Mouse (Mus musculus): ENCODE measurements around the gene Drap1.
A peak's percentile ranks its signal among the peaks of the same experiment; 100 is the strongest.

The Drap1 gene

GRCm38 (mm10) chr19:5448354-5449150 lies 23.8 kb upstream of the Drap1 start:
- no peak for DNase-seq

- no peak for DNase-seq
These were observed 23.0 kb upstream of the Drap1 start, which contains the start of gene Fosl1 for GRCm38 (mm10) chr19:5447515-5448353. Gene Fosl1, plus strand, starts transcription at chr19:5447547.

DNA sequence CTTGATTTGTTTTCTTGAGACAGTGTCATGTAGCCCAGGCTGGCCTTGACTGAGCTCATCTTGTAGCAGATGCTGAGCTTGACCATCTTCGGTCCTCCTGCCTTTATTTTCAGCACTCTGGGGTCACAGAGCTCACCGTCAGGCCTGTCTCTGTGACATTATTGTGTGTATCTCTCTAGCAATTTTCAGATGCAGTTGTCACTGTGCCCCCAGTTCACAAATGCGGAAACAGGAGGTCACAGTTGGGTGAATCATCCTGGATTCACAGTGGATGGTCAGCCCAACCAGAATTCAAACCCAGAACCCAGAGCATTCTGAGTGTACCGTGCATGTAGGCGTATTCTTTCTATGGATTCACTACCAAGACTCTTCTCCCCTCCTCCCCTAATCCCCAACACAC lies 21.0 kb upstream of the Drap1 start:
- DNase-seq, result no peak

DNA sequence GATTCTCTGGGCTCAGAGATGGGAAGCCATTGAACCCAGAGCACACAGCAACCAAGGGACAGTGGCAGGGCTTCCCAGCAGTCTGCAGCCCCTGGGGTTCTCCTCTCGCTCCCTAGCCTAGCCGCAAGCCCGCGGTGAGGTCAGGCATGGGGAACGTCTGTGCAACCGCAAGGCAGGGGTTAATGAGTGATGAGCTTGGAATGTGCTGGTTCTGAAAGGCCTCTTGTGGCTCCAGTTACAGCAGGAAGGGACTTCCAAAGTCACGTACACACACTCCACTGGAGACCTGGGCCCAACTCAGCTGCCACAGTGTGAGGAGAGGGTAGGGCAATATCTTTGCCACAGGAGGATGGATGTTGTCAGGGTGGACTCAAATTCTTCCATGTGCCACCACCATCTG lies 20.2 kb upstream of the Drap1 start:
- no peak for DNase-seq

GRCm38 (mm10) chr19:5444371-5444908 lies 19.7 kb upstream of the Drap1 start:
- no peak for DNase-seq

DNA sequence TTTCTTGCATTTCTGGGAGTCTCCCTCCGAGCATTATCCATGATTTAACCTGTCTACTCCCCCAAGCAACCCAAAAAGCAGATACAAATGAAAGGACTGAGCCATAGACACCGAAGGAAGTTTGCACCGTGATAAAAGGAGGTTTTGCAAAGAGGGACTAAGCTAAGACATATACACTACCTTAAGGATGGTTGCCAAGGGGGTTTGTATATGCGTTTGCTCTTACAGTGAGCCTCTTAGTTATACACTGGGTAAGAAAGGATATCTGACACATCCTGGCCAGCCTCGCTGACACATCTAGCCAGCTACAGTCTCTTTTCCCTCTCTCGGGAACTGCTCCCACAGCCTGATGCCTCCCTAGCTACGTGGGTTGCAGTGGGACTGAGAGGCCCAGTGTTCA lies 9.2 kb upstream of the Drap1 start:
- no peak for DNase-seq

DNA sequence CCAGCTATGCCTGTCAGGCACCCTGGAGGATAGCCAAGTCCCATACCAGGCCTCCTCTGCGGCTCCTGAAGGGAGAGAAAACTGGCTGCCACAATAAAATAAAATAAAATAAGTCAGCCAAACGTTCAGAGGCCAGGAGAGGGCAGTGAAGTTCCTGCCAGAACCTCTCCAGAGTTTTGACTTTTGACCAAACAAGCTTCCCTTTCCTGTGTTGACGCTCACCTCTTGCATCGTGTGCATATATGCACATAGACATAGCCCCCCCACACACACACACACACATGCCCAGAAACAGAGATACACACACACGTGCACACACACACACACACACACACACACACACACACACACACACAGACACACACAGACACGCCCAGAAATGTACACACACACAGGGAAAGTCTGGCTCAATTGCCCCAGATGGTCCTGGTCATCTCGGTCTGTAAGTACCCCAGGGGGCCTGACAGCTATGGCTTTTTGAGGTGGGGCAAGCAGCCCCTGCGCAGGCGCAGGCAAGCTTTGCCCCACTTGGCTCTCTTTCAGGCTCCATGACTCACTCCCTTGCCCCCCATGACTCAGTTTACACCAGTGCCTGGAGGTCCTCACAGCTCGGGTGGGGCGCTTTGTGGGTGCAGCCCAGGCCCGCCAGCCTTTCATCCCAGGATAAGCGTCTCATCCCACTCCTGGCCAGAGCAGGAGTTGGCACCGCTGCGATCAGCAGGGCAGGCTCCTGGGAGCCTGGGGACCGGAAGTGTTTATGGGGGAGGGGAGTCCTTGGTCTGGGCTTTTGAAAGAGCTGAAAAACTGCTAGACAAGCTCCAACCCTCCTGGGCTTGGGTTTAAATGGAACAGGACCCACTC lies 8.4 kb upstream of the Drap1 start:
- DNase-seq, result peak; percentile 62

GRCm38 (mm10) chr19:5431911-5432464 lies 7.2 kb upstream of the Drap1 start:
- DNase-seq, result no peak

- no peak for DNase-seq
These were observed 5.6 kb upstream of the Drap1 start for GRCm38 (mm10) chr19:5430408-5430807.

DNA sequence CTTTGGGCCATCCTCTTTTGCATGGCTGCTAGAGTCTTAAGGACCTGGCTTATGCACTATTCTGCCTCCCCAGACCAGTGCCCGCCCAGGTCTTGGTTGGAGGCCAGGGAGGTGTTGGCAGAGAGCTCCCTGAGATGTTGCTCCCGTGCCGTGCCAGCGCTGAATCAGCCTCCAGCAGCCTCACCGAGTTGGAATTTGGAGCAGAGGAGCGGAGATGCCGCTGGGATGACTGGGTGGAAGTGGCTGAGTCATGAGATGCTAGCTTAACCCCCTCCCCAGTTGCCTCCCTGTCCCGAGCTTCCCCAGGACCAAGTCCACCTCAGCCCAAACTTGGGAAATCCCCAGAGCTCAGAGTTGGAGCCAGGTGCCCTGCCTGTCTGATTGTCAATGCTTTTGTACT lies 5.0 kb upstream of the Drap1 start:
- DNase-seq, result peak; percentile 72

GRCm38 (mm10) chr19:5429219-5429618 lies 4.4 kb upstream of the Drap1 start:
- no peak for DNase-seq

- peak; percentile 64 for DNase-seq
These were observed 3.3 kb upstream of the Drap1 start for GRCm38 (mm10) chr19:5428083-5428482.

GRCm38 (mm10) chr19:5426640-5427290 lies 2.0 kb upstream of the Drap1 start:
- DNase-seq, result no peak

- peak; percentile 67 for DNase-seq
These were observed 1.3 kb upstream of the Drap1 start for GRCm38 (mm10) chr19:5425906-5426565.

- peak; percentile 82 for DNase-seq
These were observed 542 bp downstream of the Drap1 start for GRCm38 (mm10) chr19:5424092-5424781.

DNA sequence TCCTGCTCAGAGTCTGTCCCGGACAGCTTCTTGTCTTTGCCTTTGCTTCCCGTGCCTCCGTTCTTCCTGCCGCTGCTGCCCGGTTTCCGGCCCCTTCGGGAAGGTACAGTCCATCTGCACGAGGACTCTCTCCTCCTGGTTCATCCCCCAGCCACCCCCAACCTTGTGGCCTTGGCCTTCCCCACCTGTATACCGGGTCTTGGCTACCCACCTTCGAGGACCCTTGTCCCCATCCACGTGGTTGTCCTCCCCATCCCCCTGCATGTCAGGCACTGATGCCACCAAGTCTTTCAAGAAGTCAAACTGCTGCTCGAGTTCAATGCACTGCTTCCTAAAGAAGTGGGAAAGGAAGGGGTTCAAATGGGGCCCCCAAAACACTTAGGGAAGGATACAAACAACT lies 1.2 kb downstream of the Drap1 start:
- DNase-seq, result peak; percentile 61

DNA sequence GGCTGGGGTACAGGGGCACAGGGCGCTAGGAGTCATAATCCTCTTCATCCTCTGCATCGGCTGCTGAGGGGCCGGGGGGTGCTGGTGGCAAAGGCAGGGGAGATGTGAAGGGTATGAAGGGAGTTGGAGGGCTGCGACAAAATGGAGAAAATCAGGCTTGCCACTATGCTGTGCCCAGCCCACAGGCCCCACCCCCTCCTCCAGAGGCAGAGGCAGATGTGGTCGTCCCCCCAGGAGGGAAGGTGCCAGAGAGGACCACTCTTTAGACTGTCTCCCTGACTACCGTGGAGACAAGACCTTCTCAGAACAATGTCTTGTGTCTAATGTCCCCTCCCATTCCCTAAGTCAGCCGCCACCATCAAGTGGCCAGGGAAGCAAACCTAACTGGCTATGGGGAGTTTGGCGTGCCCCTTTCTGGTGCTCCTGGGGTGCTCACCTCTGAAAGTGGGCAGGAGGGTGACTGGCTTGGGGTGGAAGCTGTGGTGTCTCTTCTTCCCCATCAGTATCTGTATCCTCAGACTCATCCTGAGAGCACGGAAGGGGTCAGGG lies 1.8 kb downstream of the Drap1 start:
- DNase-seq, result no peak

DNA sequence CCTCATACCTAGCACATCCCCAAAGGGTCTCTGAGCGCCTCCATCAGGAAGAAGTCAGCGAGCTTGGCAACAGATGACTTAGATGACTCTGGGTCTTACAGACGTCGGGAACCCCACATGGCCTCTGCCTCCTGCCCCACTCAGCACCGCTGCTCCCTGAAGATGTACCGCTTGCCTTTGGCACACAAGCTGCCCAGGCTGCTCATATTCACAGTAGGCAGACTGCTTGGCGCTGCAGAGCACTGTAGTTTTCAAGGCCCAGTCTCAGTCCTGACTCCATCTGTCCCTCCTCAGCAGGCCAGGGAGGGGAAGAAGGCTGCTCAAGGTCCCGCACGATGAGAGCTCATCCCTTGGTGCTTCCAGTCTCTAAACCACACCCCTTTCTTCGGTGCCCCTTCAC lies 2.5 kb downstream of the Drap1 start:
- peak; percentile 63 for DNase-seq

- no peak for DNase-seq
These were observed 3.0 kb downstream of the Drap1 start for GRCm38 (mm10) chr19:5421784-5422183.

GRCm38 (mm10) chr19:5420579-5420978 lies 4.2 kb downstream of the Drap1 start:
- no peak for DNase-seq
